Mouse (Mus musculus): ENCODE measurements at regions not wholly inside any gene's neighbourhood (a gene's known extent, or its start where the extent isn't known, plus 50 kb on each side); places are given as distances from the start of the nearest gene placed in this dataset.

GRCm38 (mm10) chr4:58728641-58729040, 58.9 kb downstream of the Olfr267 start:
- no peak for DNase-seq (ENCODE audit: low spot score)

GRCm38 (mm10) chr4:58726424-58726823, 61.1 kb downstream of the Olfr267 start:
- no peak for DNase-seq (ENCODE audit: low spot score)

DNA sequence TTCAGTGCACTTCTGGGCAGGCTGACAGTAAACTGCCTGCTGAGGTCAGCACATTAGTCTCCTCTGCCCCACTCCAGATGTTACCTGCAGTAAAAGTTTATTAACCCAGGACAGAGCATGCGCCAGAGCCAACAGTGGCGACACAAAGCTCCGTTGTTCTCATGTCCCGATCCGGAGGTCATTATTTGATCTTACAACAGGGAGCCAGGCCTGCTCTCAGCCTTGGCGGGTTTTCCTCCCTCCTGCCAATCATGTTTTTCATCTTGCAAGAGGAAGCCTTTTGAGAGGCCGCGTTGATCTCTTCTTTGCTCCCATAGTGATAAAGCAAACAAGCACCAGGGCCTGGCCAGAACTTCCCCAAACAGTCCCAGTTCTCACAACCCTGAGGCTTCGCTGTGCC, 64.7 kb downstream of the Olfr267 start:
- peak; percentile 7 for DNase-seq (ENCODE audit: low spot score)

- no peak for DNase-seq (ENCODE audit: low spot score)
Observed at GRCm38 (mm10) chr4:58720682-58721081, 66.8 kb downstream of the Olfr267 start.

- no peak for DNase-seq (ENCODE audit: low spot score)
Observed at GRCm38 (mm10) chr4:58716426-58716825, 71.1 kb downstream of the Olfr267 start.

GRCm38 (mm10) chr4:58715846-58716245, 71.7 kb downstream of the Olfr267 start:
- no peak for DNase-seq (ENCODE audit: low spot score)

- DNase-seq (ENCODE audit: low spot score), result peak; percentile 42
Observed at GRCm38 (mm10) chr4:58714221-58714620, 73.3 kb downstream of the Olfr267 start.

DNA sequence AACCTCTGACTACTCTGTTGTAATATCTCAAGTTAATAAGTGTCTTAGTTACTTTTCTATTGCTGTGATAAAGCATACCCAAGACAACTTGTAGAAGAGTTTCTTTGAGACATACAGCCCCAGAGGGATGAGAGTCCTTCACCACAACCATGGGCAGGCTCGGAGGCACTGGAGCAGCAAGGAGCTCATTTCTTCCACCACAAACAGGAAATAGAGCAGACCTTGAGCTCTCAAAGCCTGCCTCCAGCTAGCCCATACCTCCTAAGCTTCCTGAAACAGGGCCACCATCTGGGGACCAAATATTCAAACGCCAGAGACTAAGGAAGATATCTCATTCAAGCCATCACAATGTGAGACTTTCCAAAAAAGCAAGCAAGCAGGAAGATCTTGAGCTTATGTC, 74.6 kb downstream of the Olfr267 start:
- DNase-seq (ENCODE audit: low spot score), result no peak

DNA sequence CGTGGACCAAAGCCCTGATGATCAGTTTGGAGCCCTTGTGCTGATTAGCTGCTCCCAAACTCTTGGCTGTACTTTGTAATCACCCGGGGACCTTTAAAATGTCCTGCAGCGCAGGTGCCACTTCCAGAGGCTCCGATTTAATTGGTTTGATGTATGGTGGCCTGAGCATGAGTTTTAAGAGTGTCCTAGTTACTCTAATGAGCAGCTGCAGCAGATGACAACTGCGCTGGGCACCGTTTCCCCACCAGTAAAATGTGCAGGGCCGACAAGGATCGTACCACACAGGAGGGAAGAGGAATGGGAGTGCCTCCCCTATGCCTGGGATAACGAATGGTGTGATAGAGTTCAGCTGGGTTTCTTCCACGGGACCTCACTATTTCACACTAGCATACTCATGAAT, 75.3 kb downstream of the Olfr267 start:
- no peak for DNase-seq (ENCODE audit: low spot score)

DNA sequence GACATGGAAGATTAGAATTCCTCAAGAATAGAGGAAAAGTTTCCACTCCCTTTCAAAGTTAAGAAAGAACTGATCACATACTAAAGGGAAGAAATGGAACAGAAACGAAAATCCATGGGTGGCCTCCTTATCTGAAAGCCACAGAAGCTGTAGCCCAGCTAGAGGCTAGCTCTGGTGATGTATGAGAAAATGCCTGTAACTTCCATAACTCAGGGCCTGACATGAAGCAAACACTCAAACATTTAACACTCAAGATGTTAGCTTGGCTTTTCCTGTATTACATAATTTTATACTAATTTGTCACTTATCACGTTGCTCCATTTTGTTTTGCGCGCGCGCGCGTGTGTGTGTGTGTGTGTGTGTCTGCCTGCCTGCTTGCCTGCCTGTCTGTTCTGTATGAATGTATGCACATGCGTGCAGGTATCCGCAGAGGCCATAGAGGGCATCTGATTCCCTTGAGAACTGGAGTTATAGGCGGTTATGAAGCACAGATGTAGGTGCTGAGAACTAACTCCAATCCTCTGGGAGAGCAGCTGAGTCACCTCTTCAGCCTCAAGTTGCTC, 88.2 kb downstream of the Olfr267 start:
- DNase-seq (ENCODE audit: low spot score), result no peak

GRCm38 (mm10) chr4:58698828-58699227, 88.7 kb downstream of the Olfr267 start:
- peak; percentile 21 for DNase-seq (ENCODE audit: low spot score)

DNA sequence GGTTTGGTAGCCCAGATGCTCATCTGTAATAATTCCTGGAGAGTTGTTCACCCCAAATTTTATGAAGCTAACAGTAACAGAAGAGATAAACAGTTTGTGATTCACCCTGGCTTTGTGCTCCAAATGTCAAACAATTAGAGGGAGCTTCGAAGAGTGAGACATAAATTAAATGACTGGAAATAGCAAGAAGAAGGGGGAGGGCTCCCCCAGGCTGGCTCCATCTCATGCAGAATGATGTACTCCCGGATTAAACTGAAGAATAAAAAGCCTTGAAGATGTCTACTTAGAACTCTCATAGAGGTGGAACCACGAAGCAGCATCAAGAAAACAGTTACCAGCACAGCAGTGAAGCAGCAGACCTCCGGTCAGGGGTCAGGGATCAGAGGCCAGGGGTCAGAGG, 90.8 kb downstream of the Olfr267 start:
- peak; percentile 12 for DNase-seq (ENCODE audit: low spot score)

GRCm38 (mm10) chr4:58695281-58695680, 92.2 kb downstream of the Olfr267 start:
- DNase-seq (ENCODE audit: low spot score), result no peak

- DNase-seq (ENCODE audit: low spot score), result no peak
Observed at GRCm38 (mm10) chr4:58693018-58693417, 94.5 kb downstream of the Olfr267 start.

- no peak for DNase-seq (ENCODE audit: low spot score)
Observed at GRCm38 (mm10) chr4:58681926-58682325, 105.6 kb downstream of the Olfr267 start.

- no peak for DNase-seq (ENCODE audit: low spot score)
Observed at GRCm38 (mm10) chr4:58677701-58678385, 109.7 kb downstream of the Olfr267 start.

GRCm38 (mm10) chr4:58671406-58672035, 116.0 kb downstream of the Olfr267 start:
- DNase-seq (ENCODE audit: low spot score), result no peak

DNA sequence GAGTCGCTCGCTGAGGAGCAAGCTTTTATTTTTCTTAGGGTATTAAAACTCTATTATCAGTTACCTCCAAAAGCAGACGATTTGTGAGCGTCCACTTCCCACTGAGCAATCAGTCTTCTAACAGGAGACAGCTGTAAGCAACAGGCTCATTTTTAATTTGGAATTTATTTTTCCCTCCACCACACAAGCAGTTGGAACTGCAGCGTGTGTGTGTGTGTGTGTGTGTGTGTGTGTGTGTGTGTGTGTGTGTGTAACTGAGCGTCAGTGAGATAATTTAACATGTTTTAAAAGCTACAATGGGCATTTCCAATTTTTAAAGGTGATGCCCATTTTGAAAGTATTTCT, 116.6 kb downstream of the Olfr267 start:
- DNase-seq (ENCODE audit: low spot score), result no peak

DNA sequence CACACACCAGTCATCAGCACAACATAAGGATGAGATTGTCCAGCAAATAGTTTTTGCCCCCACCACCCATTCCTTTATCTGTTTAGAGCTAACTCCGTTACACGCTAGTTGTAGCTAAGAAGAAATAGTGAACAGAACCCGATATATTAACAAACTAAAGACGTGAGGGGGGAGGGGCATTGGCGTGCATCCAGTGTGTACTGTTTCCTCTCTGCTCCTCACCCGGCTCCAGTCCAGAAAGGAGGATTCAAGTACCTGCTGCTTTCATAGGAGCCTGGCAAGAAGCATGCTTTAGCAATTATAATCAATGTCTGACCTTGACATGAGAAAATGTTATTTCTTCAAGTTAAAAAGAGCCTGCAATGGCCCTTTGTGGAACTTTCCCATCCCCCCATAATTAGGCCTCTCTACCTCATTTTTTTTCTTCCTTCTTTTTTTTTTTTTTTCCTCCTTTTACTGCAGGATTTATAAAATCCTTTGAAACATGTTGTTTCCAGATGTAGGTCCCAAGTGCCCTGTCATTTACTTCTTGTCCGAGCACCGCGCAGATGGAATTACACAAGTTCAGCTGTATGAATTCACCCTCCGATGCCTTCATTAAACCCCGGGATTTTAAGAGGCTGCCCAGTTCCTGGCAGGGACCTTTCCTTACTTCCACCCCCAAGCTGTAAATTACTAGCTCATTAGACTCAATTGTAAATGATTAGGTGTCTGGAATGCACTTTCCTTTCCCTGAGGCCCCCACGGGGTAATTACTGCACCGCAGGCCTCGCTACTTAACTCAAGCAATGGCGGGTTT, 116.6 kb upstream of the Lpar1 start:
- no peak for DNase-seq (ENCODE audit: low spot score)

- no peak for DNase-seq (ENCODE audit: low spot score)
Observed at GRCm38 (mm10) chr4:58668368-58669153, 114.9 kb upstream of the Lpar1 start.

DNA sequence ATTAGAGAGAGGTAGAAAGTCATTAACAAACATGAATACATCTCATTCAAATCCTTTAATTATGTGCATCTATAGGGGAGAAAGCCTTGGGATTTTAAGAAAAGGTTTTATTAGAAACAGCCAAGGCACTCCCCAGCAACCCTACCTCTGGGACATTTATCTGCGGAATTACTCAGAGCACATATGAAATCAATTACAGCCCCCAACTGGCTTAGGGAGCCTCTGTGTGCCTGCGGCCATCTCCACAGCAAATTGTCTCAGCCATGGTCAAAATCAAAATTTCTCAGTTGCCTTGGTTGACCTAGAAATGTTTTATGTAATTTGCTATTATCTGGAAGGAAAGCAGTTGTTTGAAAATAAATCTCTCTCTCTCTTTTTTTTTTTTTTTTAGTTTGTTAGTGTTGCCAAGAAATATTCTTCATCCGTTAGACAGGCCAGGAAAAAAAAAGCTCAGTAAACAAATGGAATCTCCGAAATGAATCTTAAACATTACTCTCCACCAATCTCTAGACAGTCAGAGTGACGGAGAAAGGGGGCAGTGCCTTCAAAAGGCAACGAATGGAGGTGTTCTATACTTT, 110.0 kb upstream of the Lpar1 start:
- DNase-seq (ENCODE audit: low spot score), result no peak

Measured in urinary bladder, postnatal 14 days (tissue).